Mouse (Mus musculus) thymus, adult 18-20 months (tissue): ENCODE measurements around the gene Ccdc12.
"Not testable (repeated sequence)": the region's sequence is repeated elsewhere in the genome, so short reads cannot be mapped to it uniquely, and the experiment has no call there.

Source experiments
- DNase-seq, 2 experiments: peaks; one replicate each; pipeline ENCODE4 v3.0.0; 2022; ENCODE audit warnings: mixed read lengths in 2 of 2

The Ccdc12 gene

GRCm38 (mm10) chr9:110678886-110679285 is 22.6 kb downstream of the Ccdc12 start:
- no peak for DNase-seq

DNA sequence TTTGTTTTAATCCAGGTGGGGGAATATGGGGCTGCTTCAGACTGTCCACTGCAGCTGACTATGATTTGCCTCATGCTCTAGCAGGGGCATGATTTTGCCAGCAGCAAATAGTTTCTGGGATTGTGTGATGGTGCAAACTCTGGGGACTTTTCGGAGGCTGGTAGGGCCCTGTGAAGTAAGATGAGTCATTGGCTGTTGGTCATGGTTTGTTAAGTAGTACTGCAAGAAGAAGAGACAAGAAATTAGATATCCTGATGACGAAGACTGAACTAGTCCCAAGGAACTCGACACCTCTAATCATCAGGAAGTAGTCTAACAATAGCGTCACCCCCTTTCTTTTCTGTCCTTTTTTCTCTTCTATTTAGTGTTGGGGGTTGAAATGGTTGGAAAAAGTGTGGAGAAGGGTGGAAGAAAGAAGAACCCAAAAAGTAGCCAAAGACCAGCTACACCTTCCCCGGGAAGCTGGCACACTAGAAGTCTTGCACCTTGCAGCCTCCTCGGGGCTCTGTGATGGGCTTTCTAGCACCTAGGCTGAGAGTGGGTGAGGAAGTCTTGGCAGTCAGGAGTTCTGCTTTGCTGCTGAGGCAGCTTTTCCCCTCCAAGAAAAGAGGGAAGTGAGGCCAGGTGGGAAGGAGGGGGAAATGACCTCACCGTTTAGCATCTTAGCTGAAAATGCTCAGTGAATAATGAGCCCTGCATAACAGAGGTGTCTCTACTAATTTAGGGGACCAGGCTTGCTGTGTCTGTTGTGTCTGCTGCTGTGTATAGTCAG is 24.6 kb downstream of the Ccdc12 start:
- DNase-seq: no peak

DNA sequence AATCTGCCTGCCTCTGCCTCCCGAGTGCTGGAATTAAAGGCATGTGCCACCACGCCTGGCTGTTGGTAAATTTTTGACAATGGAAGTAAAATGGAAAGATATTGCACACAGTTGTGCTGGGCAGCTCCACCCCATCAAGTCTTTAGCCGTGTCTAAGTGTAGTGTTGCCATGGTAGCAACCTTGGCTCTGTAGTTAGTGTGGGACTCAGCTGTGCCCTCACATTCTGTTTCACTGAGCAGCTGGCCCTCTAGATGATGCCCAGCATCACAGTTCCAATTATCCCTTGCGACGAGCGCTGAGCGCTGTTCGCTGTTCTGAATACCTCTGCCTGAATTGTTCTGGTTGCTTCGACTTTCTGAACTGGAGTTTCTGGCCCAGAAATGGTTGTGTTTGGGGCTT is 25.5 kb downstream of the Ccdc12 start:
- DNase-seq: no peak

GRCm38 (mm10) chr9:110682255-110682654 is 26.0 kb downstream of the Ccdc12 start:
- no peak for DNase-seq

DNA sequence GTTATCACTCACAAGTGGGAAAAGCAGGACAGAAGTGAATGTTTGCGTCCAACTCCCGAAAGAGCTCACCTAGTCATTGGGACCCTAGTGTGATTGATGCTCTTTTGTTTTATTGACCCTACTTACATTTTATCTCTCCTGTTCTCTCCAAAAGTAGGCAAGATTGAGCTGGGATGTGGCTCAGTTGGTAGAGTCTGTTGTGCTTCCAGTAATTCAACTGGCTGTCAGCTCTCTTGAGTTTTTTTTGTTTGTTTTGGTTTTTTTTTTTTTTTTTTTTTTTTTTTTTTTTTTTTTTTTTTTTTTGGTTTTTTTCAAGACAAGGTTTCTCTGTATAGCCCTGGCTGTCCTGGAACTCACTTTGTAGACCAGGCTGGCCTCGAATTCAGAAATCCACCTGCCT is 26.4 kb downstream of the Ccdc12 start:
- not testable (repeated sequence) for DNase-seq

DNA sequence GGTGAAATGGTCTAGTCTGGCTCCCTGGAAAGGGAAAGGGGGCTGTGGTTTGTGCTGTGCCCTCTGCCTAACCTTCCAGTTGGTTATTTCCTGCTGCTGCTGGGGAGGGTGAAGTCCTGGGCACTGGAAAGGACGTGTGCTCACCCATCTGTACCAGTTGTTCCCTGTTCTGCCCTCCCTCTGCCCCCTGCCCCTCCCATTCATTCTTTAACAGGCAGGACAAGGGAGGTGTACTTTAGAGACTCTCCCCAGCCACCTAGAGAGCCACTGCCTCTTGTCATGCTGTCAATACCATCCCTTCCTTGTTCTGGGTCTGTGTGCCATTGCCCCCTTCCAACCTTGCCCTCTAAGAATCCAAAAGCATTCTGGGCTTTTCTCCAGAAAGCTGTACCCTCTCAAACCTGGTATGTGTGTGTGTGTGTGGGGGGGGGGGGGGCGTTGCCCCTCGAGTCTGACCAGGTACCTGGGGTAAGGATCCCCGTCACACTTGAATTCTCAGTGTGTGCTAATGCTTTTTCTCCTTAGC is 27.3 kb downstream of the Ccdc12 start:
- DNase-seq: no peak

- DNase-seq: no peak
Measured at GRCm38 (mm10) chr9:110684100-110684831, 28.0 kb downstream of the Ccdc12 start.

DNA sequence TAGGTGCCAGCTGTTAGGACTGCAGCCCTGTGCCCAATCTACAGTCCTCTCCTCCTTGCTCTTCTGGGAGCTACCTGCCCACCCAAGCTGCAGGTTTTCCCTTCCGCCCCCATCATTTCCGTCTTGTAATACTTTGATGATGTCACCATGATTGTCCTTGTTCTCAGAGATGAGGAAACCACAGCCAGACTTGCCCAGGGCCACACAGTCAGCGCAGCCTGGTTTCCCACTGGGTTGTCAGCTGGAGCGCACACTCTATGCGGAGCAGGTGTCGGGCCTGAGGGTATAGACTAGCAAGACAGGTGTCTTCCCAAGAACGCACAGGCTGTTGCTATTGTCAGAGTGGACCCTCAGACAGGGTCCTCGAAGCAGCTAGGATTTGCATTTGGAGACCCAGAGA is 28.9 kb downstream of the Ccdc12 start:
- no peak for DNase-seq

DNA sequence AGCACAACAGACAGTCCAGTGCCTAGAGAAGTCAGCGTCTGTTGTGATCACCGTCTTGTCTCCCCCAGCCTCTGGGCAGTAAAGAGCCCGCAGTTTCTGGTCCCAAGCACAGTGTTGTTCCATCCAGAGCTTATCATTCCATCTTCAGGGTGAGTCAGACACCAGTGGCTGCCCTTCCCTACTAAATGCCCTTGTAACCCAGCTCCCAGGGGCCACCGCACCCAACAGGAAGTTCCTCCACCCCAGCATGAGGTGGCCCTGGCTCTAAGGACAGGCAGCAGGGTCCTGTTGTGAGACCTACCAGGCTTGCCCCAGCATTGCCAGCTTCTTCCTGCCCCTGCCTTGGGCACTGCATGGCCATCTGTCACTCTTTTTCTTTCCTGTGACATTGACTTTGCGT is 29.3 kb downstream of the Ccdc12 start:
- no peak for DNase-seq

DNA sequence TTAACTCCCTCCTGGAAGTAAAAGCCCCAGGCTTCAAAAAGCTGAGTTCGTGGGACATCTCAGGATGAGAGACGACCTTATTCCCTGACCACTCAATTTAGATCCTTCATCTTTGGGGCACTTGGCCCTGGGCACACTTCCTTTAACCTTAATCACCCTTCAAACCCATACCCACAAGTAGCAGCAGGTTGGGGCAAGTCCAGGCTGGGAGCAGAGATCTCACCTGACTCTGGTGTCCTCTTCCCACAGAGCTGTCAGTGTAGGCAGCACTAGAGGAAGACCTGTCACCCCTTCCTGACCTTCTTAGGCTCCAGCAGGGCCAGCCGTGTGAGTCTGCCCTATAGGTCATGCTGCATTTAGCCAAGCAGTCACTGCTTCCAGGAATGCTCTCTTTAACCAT is 30.2 kb downstream of the Ccdc12 start:
- no peak for DNase-seq

GRCm38 (mm10) chr9:110687061-110687460 is 30.8 kb downstream of the Ccdc12 start:
- DNase-seq: no peak

- no peak for DNase-seq
Measured at GRCm38 (mm10) chr9:110687846-110688245, 31.5 kb downstream of the Ccdc12 start.

GRCm38 (mm10) chr9:110689261-110689779 is 33.0 kb downstream of the Ccdc12 start:
- no peak for DNase-seq

- DNase-seq: no peak
Measured at GRCm38 (mm10) chr9:110695165-110695755, 39.0 kb downstream of the Ccdc12 start.

DNA sequence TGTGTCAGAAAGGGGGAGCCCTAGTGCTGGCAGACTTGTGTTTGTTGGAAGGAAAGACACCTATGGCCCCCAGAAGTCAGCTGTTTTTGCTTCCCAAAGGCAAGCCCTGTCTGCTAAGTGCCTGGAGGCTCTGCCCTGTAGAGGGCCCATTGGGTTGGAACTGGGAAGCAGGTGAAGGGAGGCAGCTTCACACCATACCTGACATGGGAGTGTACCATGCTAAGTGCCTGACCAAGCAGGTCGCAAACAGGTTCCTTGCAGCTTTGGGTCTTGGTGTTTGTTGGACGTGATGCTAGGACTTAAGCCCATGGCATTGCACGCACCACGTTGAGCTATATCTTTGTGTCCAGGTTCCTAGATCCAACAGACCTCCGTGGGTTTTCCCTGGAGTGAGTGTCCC is 40.1 kb downstream of the Ccdc12 start:
- DNase-seq: no peak

DNA sequence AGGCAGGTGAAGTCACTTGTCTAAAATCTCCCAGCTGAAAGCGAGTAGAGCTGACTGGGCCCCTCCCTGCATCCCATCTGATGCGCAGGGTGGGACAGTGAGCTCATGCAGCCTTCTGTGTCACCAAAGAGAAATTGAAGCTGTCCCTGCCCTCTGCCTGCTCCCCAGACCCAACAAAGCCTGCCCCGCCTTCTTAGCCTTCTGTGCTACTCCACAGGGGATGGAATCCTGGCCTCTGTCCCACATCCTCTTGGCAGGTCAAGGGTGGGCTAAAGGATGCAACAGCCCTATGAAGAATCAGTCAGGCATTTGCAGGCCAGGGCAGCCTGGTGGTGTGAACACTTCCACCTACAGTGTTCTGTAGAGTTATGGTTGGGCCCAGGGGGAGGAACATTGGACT is 41.2 kb downstream of the Ccdc12 start:
- DNase-seq: no peak

DNA sequence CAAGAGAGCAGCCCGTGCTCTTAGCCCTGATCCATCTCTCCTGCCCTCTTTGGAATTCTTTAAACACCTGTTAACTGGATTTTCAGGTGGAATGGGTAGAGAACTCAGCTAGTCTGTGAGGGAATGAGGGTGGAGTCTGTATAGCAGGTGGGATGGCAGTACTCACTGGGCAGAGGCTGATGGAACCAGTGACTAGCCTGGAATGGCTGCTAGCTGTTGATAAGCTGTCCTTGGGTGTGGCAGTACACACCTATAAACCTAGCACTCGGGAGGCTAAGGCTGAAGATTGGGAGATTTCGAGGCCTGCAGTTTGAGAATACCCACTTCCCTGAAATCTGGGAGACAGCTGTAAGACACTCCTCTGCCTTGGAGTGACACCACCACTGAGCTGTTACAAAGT is 43.3 kb downstream of the Ccdc12 start:
- no peak for DNase-seq

- no peak for DNase-seq
Measured at GRCm38 (mm10) chr9:110701114-110702032, 45.1 kb downstream of the Ccdc12 start.

GRCm38 (mm10) chr9:110702848-110703247 is 46.5 kb downstream of the Ccdc12 start:
- DNase-seq: no peak

DNA sequence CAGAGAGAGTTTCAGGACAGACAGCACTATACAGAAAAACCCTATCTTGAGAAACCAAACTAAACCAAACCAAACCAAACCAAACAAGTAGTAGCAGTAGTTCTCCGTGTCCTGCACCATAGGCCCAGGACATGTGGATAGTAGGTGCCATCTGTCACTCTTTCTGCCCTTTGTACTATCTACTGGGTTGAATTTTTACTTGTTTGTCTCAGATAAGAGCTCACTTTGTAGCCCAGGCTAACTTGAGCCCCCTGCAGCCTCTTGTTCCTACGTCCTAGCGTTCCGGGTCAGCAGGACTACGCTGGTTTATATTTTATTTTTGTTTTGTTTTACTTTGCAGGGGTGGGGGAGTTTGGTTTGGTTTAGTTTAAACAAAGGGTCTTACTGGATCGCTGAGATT is 47.6 kb downstream of the Ccdc12 start:
- no peak for DNase-seq

- DNase-seq: no peak
Measured at GRCm38 (mm10) chr9:110706784-110707183, 50.5 kb downstream of the Ccdc12 start.

GRCm38 (mm10) chr9:110709640-110710258 is 53.4 kb downstream of the Ccdc12 start:
- DNase-seq: peak; percentile 78 to 86
